Mouse (Mus musculus) G1E (cell line): ENCODE results near the gene 3830406C13Rik.

Source experiments
- CTCF ChIP-seq: IDR thresholded peaks from 2 replicates; pipeline ENCODE4 v1.5.1; 2012; ENCODE audit warnings: low read depth, low read length, inconsistent platforms, mixed read lengths
- GATA1 ChIP-seq: IDR thresholded peaks from 2 replicates; pipeline ENCODE4 v1.6.1; 2012; ENCODE audit warnings: borderline replicate concordance, low read length, inconsistent platforms, mixed read lengths
- GATA2 ChIP-seq: IDR thresholded peaks from 2 replicates; pipeline ENCODE4 v1.6.1; 2012; ENCODE audit warnings: low read depth, low read length, inconsistent platforms, borderline replicate concordance
- TAL1 ChIP-seq: conservative IDR thresholded peaks from 2 replicates; pipeline ENCODE4 v1.6.1; 2012; ENCODE audit warnings: low read depth, low read length, inconsistent platforms, mixed read lengths

- TF ChIP-seq GATA1 (no peak), CTCF (no peak), TAL1 (no peak), GATA2 (no peak)
These were observed 15.2 kb downstream of the 3830406C13Rik start for GRCm38 (mm10) chr14:12299171-12299570.
